Mouse (Mus musculus): ENCODE measurements around the gene Ifrd1. TPM values are rescaled to one million over a fixed set of nuclear protein-coding genes. Genes with fewer than 3 reads are reported as not detected.

Gene Ifrd1
- polyA plus RNA-seq, 1 experiment = 81.3 TPM

DNA sequence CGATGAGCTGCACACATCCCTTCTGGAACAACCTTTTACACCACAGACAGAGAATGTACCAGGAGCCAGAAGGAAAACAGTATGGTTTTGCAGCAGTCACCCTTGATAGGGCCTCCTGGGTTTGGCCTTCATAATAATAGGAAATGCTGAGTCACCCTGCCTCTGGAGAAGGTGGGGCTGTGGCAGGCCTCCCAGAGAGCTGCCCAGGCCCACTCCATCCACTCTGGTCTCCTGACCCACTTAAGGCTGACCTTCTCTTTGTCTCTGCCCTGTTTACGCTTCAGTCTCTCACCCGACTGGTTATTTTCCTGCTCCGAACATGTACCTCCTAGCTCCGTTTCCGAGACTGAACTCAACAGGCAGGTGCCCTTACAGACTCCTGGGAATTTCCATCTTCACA is 328 bp downstream of the Ifrd1 start:
- TF ChIP-seq GATA1 (IDR thresholded peaks at IDR 0.05; ENCODE audit: low read length) = no peak

DNA sequence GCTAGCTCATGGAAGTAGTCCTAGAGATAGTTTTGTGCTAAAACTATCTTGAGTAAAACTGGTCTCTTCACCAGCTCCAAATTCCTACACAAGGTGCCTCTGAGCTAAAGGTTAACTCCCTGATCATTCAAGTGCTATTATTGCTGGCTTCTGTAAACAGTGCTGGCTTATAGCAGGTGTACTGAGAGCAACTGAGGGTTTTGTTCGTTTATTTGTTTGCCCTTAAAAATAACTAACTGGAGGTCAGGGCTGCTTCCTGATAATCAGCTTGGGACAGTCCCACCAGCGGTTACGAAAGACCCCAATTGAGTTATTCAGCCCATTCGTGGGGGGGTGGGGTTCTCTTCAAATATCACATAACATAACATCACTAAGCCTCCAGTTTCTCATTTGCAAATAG is 920 bp downstream of the Ifrd1 start:
- no peak for TF ChIP-seq GATA1 (IDR thresholded peaks at IDR 0.05; ENCODE audit: low read length)

GRCm38 (mm10) chr12:40245434-40245970 is 2.8 kb downstream of the Ifrd1 start:
- no peak for TF ChIP-seq GATA1 (IDR thresholded peaks at IDR 0.05; ENCODE audit: low read length)

GRCm38 (mm10) chr12:40244926-40245325 is 3.4 kb downstream of the Ifrd1 start:
- TF ChIP-seq GATA1 (IDR thresholded peaks at IDR 0.05; ENCODE audit: low read length) = no peak

DNA sequence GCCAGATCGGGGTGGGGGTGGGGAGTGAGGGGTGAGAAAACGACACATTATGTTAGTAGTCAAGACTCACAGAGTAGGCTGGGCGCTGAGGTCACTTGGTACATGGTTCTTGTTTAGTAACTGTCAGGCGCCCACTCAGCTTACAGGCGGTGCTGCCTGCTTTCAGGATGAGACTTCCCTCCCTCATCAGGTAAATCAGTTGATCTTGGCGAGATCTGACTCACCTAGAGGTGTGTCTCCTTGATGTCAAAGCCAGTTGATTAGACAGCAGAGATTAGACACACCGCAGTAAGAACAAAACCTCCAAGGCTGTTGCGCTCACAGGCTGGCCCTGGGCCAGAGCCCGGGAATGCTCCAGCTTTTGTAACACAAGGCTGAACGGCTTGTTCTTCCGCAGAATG is 4.5 kb downstream of the Ifrd1 start:
- no peak for TF ChIP-seq GATA1 (IDR thresholded peaks at IDR 0.05; ENCODE audit: low read length)

DNA sequence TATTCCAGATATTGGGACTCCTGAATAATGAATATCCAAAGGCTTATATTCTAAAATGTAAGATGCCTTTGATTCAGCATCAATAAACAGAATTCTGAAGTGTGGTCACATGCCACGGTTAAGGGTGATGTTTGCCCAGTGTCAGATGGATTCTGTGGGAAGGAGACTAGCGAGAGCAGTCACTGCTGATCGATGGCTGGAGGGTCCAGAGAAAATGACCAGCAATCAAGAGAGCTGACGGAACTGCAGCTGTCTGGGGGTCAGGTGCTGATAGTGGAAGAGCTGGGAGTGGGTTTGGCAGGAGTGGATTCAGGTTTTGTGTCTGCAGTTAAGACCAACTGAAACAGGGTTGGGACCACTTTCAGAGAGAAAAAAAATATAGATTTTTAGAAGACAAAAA is 5.1 kb downstream of the Ifrd1 start:
- no peak for TF ChIP-seq GATA1 (IDR thresholded peaks at IDR 0.05; ENCODE audit: low read length)

DNA sequence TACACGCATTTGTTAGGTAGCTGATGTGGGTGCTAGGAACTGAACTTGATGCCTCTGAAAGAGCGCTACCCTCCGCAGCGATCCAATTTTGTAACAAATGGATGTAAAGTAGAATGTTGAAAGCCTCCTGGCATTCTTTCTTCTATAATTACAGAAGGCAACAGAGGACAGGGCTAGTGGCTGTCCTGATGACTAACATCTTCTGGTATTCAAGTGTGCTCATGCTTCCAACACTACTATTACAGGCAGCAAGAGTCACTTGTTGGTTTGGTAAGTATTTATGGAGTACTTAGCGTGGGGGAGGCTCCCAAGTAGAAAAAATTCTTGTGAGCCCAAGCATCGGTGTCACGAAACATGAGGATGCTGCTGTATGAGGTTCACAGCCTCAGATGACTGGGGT is 9.1 kb downstream of the Ifrd1 start:
- TF ChIP-seq GATA1 (IDR thresholded peaks at IDR 0.05; ENCODE audit: low read length) = no peak

GRCm38 (mm10) chr12:40232231-40232630 is 16.1 kb downstream of the Ifrd1 start:
- no peak for TF ChIP-seq GATA1 (IDR thresholded peaks at IDR 0.05; ENCODE audit: low read length)

DNA sequence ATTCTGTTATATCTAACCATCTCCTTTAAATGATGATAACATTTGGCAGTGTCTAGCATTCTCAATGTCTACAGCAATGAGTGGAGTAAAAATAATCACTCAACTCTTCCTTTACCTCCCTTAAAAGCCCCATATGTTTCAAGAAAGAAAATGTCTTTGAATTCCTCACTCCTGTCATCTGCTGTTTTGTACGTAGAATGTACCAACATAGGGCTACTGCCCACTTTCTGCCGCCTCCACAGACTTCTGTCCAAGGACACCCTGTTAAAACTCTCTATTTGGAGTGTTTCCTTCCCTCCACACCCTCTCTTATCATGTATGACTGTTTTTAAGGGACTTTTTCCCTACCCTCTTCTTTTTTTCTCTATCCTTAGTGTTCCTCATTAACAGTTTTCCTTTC is 16.7 kb downstream of the Ifrd1 start:
- TF ChIP-seq GATA1 (IDR thresholded peaks at IDR 0.05; ENCODE audit: low read length) = no peak

GRCm38 (mm10) chr12:40224171-40224880 is 24.0 kb downstream of the Ifrd1 start:
- TF ChIP-seq GATA1 (IDR thresholded peaks at IDR 0.05; ENCODE audit: low read length) = no peak

GRCm38 (mm10) chr12:40223676-40224075 is 24.6 kb downstream of the Ifrd1 start:
- no peak for TF ChIP-seq GATA1 (IDR thresholded peaks at IDR 0.05; ENCODE audit: low read length)

GRCm38 (mm10) chr12:40223082-40223619 is 25.2 kb downstream of the Ifrd1 start:
- TF ChIP-seq GATA1 (IDR thresholded peaks at IDR 0.05; ENCODE audit: low read length) = no peak

- no peak for TF ChIP-seq GATA1 (IDR thresholded peaks at IDR 0.05; ENCODE audit: low read length)
Measured at GRCm38 (mm10) chr12:40222251-40223081, 25.8 kb downstream of the Ifrd1 start.

GRCm38 (mm10) chr12:40221611-40222010 is 26.7 kb downstream of the Ifrd1 start:
- TF ChIP-seq GATA1 (IDR thresholded peaks at IDR 0.05; ENCODE audit: low read length) = no peak

DNA sequence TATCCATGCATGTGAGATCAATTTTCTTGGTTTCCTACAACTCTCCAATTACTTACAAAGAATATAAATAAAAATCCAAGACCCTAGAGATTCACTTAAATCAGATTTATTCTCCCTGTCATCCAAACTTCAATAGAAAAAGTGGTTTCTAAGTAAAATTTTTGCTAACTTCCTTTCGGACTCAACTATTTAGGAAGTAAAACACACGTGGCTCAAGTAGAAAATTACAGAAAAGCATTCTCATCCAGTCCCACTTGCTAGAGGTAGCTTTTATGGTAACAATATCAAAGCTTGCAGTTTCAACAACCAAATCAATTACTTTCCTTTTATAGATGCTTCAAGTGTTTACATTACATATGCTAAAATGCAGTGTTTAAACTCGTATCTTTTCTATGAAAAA is 27.4 kb downstream of the Ifrd1 start:
- no peak for TF ChIP-seq GATA1 (IDR thresholded peaks at IDR 0.05; ENCODE audit: low read length)

DNA sequence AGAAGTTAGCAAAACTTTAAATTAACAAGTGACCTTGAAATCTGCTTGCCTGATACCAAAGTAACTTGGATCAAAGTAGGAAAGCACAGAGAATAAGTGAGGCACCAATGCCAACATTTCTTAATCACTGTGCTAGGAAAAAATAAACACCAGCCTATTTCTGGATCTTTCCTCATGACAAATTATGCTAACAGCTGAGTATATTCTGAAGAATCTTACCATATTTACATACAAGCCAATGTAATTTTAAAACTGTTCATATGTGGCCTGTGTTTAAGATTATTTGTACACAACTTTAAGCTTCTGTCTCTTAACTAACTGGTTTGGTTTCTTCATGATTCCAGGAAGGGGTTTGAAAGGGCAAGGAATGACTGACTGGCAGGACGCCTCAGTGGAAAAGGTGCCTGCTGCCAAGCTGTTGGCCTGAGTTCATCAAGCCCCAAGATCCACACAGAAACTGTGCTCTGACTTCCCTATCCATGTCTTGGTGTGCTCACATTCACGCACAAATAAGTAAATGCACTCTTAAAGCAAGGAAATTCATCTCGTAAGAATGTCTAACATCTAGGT is 28.2 kb downstream of the Ifrd1 start:
- no peak for TF ChIP-seq GATA1 (IDR thresholded peaks at IDR 0.05; ENCODE audit: low read length)

All from G1E-ER4 (cell line).